Mouse (Mus musculus) stomach, adult 2 months (tissue): Measurements from ENCODE around the gene Slc36a2. TPM values are rescaled to one million over a fixed set of nuclear protein-coding genes. Genes with fewer than 3 reads are reported as not detected.

ENCODE experiments used
- polyA plus RNA-seq: library from polyadenylated mRNA; depleted of rRNA; stranded (reverse); fragments of >200 nt; gene quantifications from 2 replicates; pipeline ENCODE4 v1.2.3, GENCODE M21; 2012; rRNA removed

Slc36a2 gene
- 2.6 and 3.2 TPM in 2 replicates for polyA plus RNA-seq

DNA sequence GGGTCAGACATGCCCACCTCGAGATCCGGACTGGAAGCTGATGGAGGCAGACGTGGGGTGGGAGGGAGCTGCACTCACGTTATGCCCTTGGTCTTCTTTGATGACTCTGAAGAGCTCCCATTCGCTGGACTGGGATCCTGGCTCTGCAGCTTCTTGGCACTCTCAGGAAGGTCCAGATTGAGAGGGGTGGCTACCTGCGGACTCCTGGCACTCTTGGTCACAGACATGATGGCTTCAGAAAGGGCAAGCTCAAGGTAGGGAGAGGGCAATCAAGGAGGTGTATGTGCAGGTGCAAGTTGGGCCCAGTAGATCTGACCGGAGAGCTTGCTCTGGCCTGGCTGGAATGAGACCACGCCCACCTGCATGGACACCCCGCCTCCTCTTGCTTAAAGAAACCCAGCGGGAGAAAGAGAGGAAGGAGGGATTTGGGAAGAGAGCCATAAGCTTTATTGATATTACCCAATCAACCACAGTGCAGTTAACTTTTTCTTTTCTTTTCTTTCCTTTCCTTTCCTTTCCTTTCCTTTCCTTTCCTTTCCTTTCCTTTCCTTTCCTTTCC, at the start of gene Slc36a2:
Slc36a2 (minus strand) TSS at position 345 of the 559 bp plus-strand sequence.

DNA sequence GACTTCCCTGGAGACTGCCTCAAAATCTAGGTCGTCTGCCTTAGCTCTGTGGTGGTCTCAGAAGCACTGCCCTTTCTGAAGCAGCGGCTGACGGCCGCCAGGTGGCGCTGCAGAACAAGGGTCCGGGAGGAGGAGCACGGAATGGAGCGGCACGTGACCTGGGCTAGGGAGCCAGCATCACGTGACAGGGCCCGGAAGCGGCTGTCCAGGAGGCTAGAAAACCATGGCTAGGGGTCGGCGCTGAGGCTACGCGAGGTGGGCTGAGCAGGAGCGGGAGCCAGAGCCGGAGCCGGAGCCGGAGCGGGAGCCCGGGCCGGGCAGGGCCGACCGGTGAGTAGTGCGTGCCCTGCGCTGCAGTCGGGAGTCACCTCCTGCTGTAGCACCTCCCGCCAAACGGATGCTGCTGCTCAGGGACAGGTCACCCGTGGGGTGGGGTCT, 19.3 kb upstream of the Slc36a2 start, which contains the start of gene Slc36a1:
Slc36a1 (plus strand) TSS at position 192 of the 438 bp plus-strand sequence.

DNA sequence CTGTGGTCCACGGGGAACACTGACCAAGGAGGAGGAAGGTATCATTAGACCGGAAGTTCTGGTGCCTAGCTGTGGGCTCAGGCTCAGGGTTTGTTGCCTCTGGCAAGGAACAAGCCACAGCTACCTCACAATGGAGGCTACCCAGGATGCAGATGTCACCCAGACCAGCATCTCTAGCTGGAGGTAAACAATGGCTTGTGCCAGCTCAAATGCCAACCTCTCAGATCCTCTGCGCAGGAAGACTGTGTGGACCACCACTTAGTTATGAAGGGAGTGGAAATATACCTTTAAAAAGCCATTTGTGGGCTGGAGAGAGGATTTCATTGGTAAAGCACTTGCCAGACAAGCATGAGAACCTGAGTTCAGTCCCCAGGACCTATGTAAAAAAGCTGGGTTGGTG, 33.3 kb downstream of the Slc36a2 start, which contains the start of gene Slc36a3:
Slc36a3 (minus strand) TSS at position 101 of the 400 bp plus-strand sequence.

Other genes starting within 250 kb of the Slc36a2 start
- 24.4 and 24.6 TPM in 2 replicates for gene Tnip1, start 222.2 kb downstream of the Slc36a2 start, polyA plus RNA-seq
- gene Anxa6, start 151.6 kb downstream of the Slc36a2 start, polyA plus RNA-seq = 32.6 and 33.5 TPM in 2 replicates
- 0.44 and 0.86 TPM in 2 replicates for gene Ccdc69, start 106.9 kb downstream of the Slc36a2 start, polyA plus RNA-seq
- gene Gm2a, start 87.0 kb downstream of the Slc36a2 start, polyA plus RNA-seq = 17.3 and 27.2 TPM in 2 replicates
- gene Slc36a3, start 33.4 kb downstream of the Slc36a2 start, polyA plus RNA-seq = 0.03 and 0.12 TPM in 2 replicates
- 9.4 and 10.3 TPM in 2 replicates for gene Slc36a1, start 19.3 kb upstream of the Slc36a2 start, polyA plus RNA-seq
- 0.71 and 1.3 TPM in 2 replicates for gene Fat2, start 151.5 kb upstream of the Slc36a2 start, polyA plus RNA-seq
- gene Sparc, start 238.1 kb upstream of the Slc36a2 start, polyA plus RNA-seq = 362 and 426 TPM in 2 replicates